Mouse (Mus musculus): Measurements from ENCODE around the gene Mrpl11.
"Not testable (repeated sequence)": the region's sequence is repeated elsewhere in the genome, so short reads cannot be mapped to it uniquely, and the experiment has no call there.

Gene Mrpl11

GRCm38 (mm10) chr19:4961928-4962601 lies at the start of gene Mrpl11:
TSS of gene Mrpl11 (plus strand) at chr19:4962147.
- peak; percentile 89 for DNase-seq

GRCm38 (mm10) chr19:4915924-4916603 lies 45.9 kb upstream of the Mrpl11 start:
- DNase-seq = no peak

GRCm38 (mm10) chr19:4916827-4917226 lies 45.1 kb upstream of the Mrpl11 start:
- DNase-seq = no peak

- no peak for DNase-seq
Measured at GRCm38 (mm10) chr19:4919652-4920051, 42.3 kb upstream of the Mrpl11 start.

GRCm38 (mm10) chr19:4925121-4925860 lies 36.7 kb upstream of the Mrpl11 start:
- DNase-seq = no peak

- peak; percentile 96 to 98 for DNase-seq
Measured at GRCm38 (mm10) chr19:4927904-4928531, 33.9 kb upstream of the Mrpl11 start, which contains the start of gene Dpp3. TSS of gene Dpp3 (minus strand) at chr19:4928287.

GRCm38 (mm10) chr19:4928781-4929180 lies 33.2 kb upstream of the Mrpl11 start:
- DNase-seq = no peak

- DNase-seq = no peak
Measured at GRCm38 (mm10) chr19:4936896-4937295, 25.1 kb upstream of the Mrpl11 start.

GRCm38 (mm10) chr19:4937444-4938310 lies 24.3 kb upstream of the Mrpl11 start:
- no peak for DNase-seq

GRCm38 (mm10) chr19:4942551-4943252 lies 19.2 kb upstream of the Mrpl11 start, which contains the start of gene Peli3:
TSS of gene Peli3 (minus strand) at chr19:4943127.
- peak; percentile 85 for DNase-seq

- peak in 1 of 2 experiments; percentile 5 for DNase-seq
Measured at GRCm38 (mm10) chr19:4943253-4943588, 18.7 kb upstream of the Mrpl11 start.

- DNase-seq = no peak
Measured at GRCm38 (mm10) chr19:4945540-4945939, 16.4 kb upstream of the Mrpl11 start.

GRCm38 (mm10) chr19:4948641-4949040 lies 13.3 kb upstream of the Mrpl11 start:
- not testable (repeated sequence) for DNase-seq

GRCm38 (mm10) chr19:4968236-4968635 lies 6.3 kb downstream of the Mrpl11 start:
- peak; percentile 15 to 25 for DNase-seq

GRCm38 (mm10) chr19:4981767-4982166 lies 19.8 kb downstream of the Mrpl11 start:
- peak; percentile 60 to 67 for DNase-seq

GRCm38 (mm10) chr19:4989013-4989412 lies 27.1 kb downstream of the Mrpl11 start:
- DNase-seq = peak; percentile 79 to 81

GRCm38 (mm10) chr19:4989434-4990255 lies 27.7 kb downstream of the Mrpl11 start:
- DNase-seq = no peak

GRCm38 (mm10) chr19:4990256-4990625 lies 28.3 kb downstream of the Mrpl11 start, which contains the start of gene Npas4:
TSS of gene Npas4 (minus strand) at chr19:4990316.
- DNase-seq = no peak

- no peak for DNase-seq
Measured at GRCm38 (mm10) chr19:4990716-4991115, 28.8 kb downstream of the Mrpl11 start.

- DNase-seq = peak in 1 of 2 experiments; percentile 12
Measured at GRCm38 (mm10) chr19:4992371-4992770, 30.4 kb downstream of the Mrpl11 start.
